Mouse (Mus musculus): ENCODE data around the gene Mien1. TPM values are rescaled to one million over a fixed set of nuclear protein-coding genes. Genes with fewer than 3 reads are reported as not detected.
A peak's percentile ranks its signal among the peaks of the same experiment; 100 is the strongest.

Mien1 gene
- polyA plus RNA-seq, 1 experiment from 2014 or later: 87.5 TPM

DNA sequence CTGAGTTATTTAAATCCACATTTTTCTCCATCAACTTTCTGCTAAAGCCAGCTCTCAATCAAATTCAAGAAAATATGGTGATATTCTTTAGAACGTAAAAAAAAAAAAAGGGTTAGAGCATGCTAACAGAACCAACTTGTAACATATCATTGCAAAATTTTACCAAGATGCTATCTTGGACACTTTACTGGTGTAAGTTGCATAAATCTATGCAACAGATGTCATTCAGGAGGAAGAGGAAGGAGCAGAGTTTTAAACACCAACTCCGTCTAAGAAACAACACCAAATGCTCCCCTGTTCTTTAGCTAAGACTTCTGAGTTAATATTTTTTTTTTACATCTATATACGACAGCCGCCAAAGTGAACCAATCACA is 37.6 kb upstream of the Mien1 start:
- no peak for ATAC-seq (ENCODE audit: low read depth)

DNA sequence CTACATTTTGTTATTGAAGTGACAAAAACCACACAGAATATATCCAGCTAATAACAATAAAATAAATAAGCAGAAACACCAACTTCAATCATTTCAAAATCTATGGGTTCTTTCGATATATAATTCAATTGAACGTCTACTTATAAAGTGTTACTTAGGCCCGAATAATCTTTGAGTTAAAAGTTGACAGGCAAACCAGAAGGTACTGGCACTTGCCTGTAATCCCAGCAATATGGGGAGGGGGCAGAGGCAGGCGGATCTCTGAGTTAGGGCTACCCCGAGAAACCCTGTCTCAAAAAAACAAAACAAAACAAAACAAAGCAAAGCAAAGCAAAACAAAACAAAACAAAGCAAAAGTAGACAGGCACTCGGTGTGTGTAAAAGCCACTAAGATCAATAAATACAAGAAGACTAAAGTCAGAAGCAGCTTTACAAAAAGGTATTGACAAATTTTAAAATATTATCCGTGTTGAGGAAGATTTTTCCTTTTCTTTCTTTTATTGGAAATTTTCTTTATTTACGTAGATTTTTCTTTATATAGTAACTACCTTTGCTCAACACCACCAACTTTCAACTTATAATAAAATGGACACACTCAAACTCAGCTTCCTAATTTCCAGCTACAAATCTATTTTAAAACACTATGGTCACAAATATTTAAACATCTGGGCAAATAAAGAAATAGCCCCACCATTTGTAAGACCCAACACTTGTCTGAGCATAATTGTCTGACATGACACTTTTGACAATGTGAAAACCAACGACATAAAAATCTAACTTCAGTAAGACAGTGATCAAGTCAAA is 37.0 kb upstream of the Mien1 start:
- no peaks in the 10 kb centered on the region for H3K36me3 ChIP-seq (ENCODE audit: control insufficient read depth, insufficient read depth, low read length)
- no peak overlapping the region for H3K27ac ChIP-seq (ENCODE audit: low read length)
- no peak for ATAC-seq (ENCODE audit: low read depth)
- H3K4me1 ChIP-seq (replicated peaks; ENCODE audit: control insufficient read depth, insufficient read depth, low read length): no peaks in the 10 kb centered on the region
- no peaks in the 10 kb centered on the region for H3K9me3 ChIP-seq (ENCODE audit: control insufficient read depth, low read length)
- H3K4me2 ChIP-seq (ENCODE audit: low read depth, low read length): no peak overlapping the region
- H3K9ac ChIP-seq (ENCODE audit: low read length): no peak overlapping the region
- 82% methylated on average over 9 of the region's 9 CpGs for WGBS
- no peak overlapping the region for H3K4me3 ChIP-seq (ENCODE audit: low read length)
- H3K27me3 ChIP-seq (ENCODE audit: control insufficient read depth, insufficient read depth, low read depth, low read length): no peaks in the 10 kb centered on the region

More for the DNA sequence above, 37.6 kb upstream of the Mien1 start:
- Histone ChIP-seq H3K4me3 (ENCODE audit: low read length) (no peak overlapping the region), H3K9me3 (ENCODE audit: control insufficient read depth, low read length) (no peaks in the 10 kb centered on the region), H3K27ac (ENCODE audit: low read length) (no peak overlapping the region), H3K4me2 (ENCODE audit: low read depth, low read length) (no peak overlapping the region), H3K4me1 (replicated peaks; ENCODE audit: control insufficient read depth, insufficient read depth, low read length) (no peaks in the 10 kb centered on the region), H3K27me3 (ENCODE audit: control insufficient read depth, insufficient read depth, low read depth, low read length) (no peaks in the 10 kb centered on the region), H3K9ac (ENCODE audit: low read length) (no peak overlapping the region), H3K36me3 (ENCODE audit: control insufficient read depth, insufficient read depth, low read length) (no peaks in the 10 kb centered on the region)
- 67% methylated on average over 4 of the region's 4 CpGs for WGBS

DNA sequence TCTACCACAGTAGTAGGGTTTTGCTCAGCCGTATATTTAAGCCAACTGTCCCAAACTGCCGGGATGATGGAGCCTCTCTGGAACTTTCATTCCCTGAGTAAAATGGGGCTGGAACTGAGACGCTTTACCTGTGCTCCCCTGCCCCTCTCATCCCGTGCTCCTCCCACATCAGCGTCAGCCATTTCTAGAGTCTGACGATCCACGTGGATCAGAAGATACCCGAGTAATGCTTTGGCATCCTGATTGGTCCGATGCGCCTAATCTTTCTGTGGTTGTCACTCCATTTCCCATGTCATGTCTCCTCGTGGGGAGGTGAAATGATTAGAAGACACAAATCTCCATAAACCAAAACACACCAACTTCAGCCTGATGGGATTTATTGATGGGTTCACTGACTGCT is 36.2 kb upstream of the Mien1 start:
- Histone ChIP-seq H3K4me2 (ENCODE audit: low read depth, low read length) (no peak overlapping the region), H3K9ac (ENCODE audit: low read length) (no peak overlapping the region), H3K4me1 (replicated peaks; ENCODE audit: control insufficient read depth, insufficient read depth, low read length) (no peaks in the 10 kb centered on the region), H3K27ac (ENCODE audit: low read length) (no peak overlapping the region), H3K27me3 (ENCODE audit: control insufficient read depth, insufficient read depth, low read depth, low read length) (no peaks in the 10 kb centered on the region), H3K36me3 (ENCODE audit: control insufficient read depth, insufficient read depth, low read length) (no peaks in the 10 kb centered on the region), H3K4me3 (ENCODE audit: low read length) (no peak overlapping the region), H3K9me3 (ENCODE audit: control insufficient read depth, low read length) (no peaks in the 10 kb centered on the region)
- 76% methylated on average over 11 of the region's 11 CpGs for WGBS
- ATAC-seq (ENCODE audit: low read depth): no peak

DNA sequence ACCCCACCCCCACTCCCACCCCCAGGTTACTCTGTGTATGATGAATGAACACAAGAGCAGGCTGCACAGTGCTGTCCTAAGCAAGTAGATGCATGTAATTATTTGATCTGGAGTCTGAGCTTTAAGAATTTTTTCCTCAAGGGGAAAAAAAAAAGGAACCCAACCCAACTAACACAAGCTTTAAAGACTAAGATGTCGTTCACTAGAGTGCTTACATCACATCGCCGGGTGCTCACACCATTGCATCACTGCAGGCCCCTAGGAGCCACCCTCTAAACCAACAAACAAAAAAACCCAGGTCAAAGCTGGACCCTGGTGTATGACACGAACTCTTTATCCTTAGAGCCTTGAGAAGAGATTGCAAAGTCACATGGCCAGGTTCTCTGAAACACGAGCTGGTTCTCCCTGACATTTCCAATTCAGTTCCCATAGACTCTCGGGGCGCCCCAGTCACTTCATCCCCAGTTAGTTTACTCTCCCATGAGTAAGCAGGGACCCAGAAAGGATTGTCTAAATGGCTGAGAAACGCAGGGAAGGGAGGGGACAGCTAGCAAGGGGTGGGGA is 35.2 kb upstream of the Mien1 start:
- ATAC-seq (ENCODE audit: low read depth): no peak
- no peaks in the 10 kb centered on the region for H3K36me3 ChIP-seq (ENCODE audit: control insufficient read depth, insufficient read depth, low read length)
- H3K4me2 ChIP-seq (ENCODE audit: low read depth, low read length): no peak overlapping the region
- no peak overlapping the region for H3K4me3 ChIP-seq (ENCODE audit: low read length)
- H3K9ac ChIP-seq (ENCODE audit: low read length): no peak overlapping the region
- H3K27ac ChIP-seq (ENCODE audit: low read length): no peak overlapping the region
- H3K4me1 ChIP-seq (replicated peaks; ENCODE audit: control insufficient read depth, insufficient read depth, low read length): no peaks in the 10 kb centered on the region
- no peaks in the 10 kb centered on the region for H3K9me3 ChIP-seq (ENCODE audit: control insufficient read depth, low read length)
- 43% methylated on average over 8 of the region's 8 CpGs for WGBS
- no peaks in the 10 kb centered on the region for H3K27me3 ChIP-seq (ENCODE audit: control insufficient read depth, insufficient read depth, low read depth, low read length)

DNA sequence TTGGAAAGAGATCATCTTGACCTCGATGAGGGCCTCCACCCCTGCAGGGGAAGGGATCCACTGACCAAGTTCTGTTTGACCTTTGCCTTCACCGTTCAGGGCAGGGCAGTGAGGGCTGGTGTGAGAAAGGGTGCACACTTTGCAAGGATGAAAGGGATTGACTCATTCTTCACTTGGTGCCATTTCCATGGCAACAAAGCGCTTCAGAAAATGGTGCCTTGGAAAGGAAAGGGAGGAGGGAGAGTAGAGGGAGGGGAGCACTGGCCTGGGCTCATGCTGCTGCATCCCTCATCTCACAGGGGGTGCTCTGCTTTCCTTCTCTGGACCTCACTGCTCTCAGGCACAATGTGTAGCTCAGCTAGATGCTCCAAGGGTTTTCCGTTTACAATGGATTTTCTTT is 33.9 kb upstream of the Mien1 start:
- no peak overlapping the region for H3K4me3 ChIP-seq (ENCODE audit: low read length)
- ATAC-seq (ENCODE audit: low read depth): no peak
- 47% methylated on average over 4 of the region's 4 CpGs for WGBS
- no peaks in the 10 kb centered on the region for H3K36me3 ChIP-seq (ENCODE audit: control insufficient read depth, insufficient read depth, low read length)
- no peak overlapping the region for H3K27ac ChIP-seq (ENCODE audit: low read length)
- no peak overlapping the region for H3K4me2 ChIP-seq (ENCODE audit: low read depth, low read length)
- no peaks in the 10 kb centered on the region for H3K4me1 ChIP-seq (replicated peaks; ENCODE audit: control insufficient read depth, insufficient read depth, low read length)
- H3K27me3 ChIP-seq (ENCODE audit: control insufficient read depth, insufficient read depth, low read depth, low read length): no peaks in the 10 kb centered on the region
- no peaks in the 10 kb centered on the region for H3K9me3 ChIP-seq (ENCODE audit: control insufficient read depth, low read length)
- H3K9ac ChIP-seq (ENCODE audit: low read length): no peak overlapping the region

DNA sequence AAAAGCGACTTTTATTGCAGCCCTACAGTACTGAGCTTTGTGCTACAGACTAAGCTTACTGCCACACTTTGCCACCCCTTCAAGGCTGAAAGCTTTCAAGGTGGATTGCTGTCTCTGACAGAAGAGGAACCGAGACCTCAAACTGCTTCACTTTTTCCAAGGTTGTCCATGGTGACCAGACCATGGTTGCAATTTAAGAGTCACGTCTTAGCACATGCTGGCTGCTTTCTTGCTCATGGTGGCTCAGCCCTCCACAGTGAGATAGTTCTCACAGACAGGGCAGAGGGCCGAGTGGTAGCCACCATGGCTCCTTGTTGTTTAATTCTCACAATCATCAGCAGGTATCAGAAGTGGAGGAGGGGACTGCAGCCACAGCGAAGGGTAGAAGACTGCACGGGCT is 32.0 kb upstream of the Mien1 start:
- 63% methylated on average over 6 of the region's 6 CpGs for WGBS
- Histone ChIP-seq H3K9ac (ENCODE audit: low read length) (no peak overlapping the region), H3K36me3 (ENCODE audit: control insufficient read depth, insufficient read depth, low read length) (no peaks in the 10 kb centered on the region), H3K4me3 (ENCODE audit: low read length) (no peak overlapping the region), H3K4me2 (ENCODE audit: low read depth, low read length) (no peak overlapping the region), H3K4me1 (replicated peaks; ENCODE audit: control insufficient read depth, insufficient read depth, low read length) (no peaks in the 10 kb centered on the region), H3K27ac (ENCODE audit: low read length) (no peak overlapping the region), H3K9me3 (ENCODE audit: control insufficient read depth, low read length) (no peaks in the 10 kb centered on the region), H3K27me3 (ENCODE audit: control insufficient read depth, insufficient read depth, low read depth, low read length) (no peaks in the 10 kb centered on the region)
- ATAC-seq (ENCODE audit: low read depth): no peak

DNA sequence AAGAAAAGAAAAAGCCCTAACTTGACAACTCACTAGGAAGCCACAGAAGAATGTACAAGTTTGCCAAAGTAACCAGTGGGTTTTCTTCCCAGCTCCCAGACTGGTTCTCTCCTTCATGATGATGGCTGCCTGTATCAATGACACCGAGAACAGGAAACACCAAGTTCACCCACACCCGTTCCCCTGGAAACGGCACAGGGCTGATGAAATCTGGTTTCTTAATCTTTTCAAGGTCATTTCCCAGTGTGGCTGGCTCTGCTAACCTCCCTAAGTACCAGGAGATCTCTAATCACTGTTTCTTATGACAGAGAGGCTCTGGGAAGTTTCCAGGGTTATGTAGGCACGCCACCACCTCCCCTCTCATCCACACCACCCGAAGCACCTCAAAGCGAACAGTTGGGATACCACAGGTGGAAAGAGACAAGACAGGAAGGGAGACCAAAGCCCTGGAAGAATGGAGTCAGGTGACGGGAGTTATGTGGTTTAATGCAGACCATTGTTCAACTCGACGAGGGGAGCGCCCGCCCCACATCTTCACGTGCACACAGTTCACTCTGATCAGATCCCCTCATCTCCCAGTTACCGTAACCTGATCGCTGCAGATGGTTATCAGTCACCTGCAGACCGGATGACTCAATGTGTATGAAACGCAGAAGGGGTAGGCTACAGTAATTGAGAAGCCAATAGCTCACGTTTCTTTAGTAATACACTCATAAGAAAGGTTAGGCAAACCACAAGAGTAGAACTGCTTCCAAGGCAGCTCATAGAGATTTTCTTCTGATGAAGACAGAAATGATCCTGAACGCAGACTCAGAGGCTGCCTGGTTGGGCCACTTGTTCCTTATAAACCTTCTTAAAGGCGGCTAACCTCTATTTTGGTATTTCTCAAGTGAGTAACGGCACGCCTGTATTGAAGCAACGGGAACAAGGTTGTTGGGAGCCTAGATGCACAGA is 31.2 kb upstream of the Mien1 start:
- no peak overlapping the region for H3K9ac ChIP-seq (ENCODE audit: low read length)
- 46% methylated on average over 22 of the region's 22 CpGs for WGBS

DNA sequence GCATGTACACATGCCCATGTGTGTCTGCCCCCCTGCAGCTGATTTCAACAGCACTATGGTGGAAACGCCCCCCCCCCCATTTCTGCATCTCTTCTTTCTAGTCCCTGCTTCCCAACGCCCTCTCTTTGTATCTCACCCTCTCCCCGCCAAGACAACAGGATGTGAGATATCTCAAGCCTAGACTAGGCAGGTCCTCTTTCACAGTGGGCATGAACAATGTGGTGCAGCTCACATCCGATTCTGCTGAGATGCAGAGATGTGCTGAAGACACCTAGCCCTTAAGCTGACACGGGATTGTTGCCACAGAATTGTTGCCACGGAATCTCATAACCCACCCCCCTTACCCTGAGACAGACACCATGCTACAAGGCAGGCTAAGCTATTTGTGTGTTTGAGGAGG is 25.7 kb upstream of the Mien1 start:
- Histone ChIP-seq H3K36me3 (ENCODE audit: control insufficient read depth, insufficient read depth, low read length) (no peaks in the 10 kb centered on the region), H3K4me2 (ENCODE audit: low read depth, low read length) (no peak overlapping the region), H3K4me3 (ENCODE audit: low read length) (no peak overlapping the region), H3K27me3 (ENCODE audit: control insufficient read depth, insufficient read depth, low read depth, low read length) (peaks cover 7% of the 10 kb centered on the region), H3K9me3 (ENCODE audit: control insufficient read depth, low read length) (no peaks in the 10 kb centered on the region), H3K4me1 (replicated peaks; ENCODE audit: control insufficient read depth, insufficient read depth, low read length) (no peaks in the 10 kb centered on the region), H3K27ac (ENCODE audit: low read length) (no peak overlapping the region), H3K9ac (ENCODE audit: low read length) (no peak overlapping the region)
- WGBS: 76% methylated on average over 6 of the region's 6 CpGs
- no peak for ATAC-seq (ENCODE audit: low read depth)

More for the DNA sequence above, 31.2 kb upstream of the Mien1 start:
- H3K36me3 ChIP-seq (ENCODE audit: control insufficient read depth, insufficient read depth, low read length): no peaks in the 10 kb centered on the region
- H3K27ac ChIP-seq (ENCODE audit: low read length): no peak overlapping the region
- H3K4me2 ChIP-seq (ENCODE audit: low read depth, low read length): no peak overlapping the region
- H3K4me1 ChIP-seq (replicated peaks; ENCODE audit: control insufficient read depth, insufficient read depth, low read length): no peaks in the 10 kb centered on the region
- no peaks in the 10 kb centered on the region for H3K27me3 ChIP-seq (ENCODE audit: control insufficient read depth, insufficient read depth, low read depth, low read length)
- H3K4me3 ChIP-seq (ENCODE audit: low read length): no peak overlapping the region
- 0 out of 2 replicates have a peak, but pooled peaks have one; percentile 12 for ATAC-seq (ENCODE audit: low read depth)
- no peaks in the 10 kb centered on the region for H3K9me3 ChIP-seq (ENCODE audit: control insufficient read depth, low read length)

DNA sequence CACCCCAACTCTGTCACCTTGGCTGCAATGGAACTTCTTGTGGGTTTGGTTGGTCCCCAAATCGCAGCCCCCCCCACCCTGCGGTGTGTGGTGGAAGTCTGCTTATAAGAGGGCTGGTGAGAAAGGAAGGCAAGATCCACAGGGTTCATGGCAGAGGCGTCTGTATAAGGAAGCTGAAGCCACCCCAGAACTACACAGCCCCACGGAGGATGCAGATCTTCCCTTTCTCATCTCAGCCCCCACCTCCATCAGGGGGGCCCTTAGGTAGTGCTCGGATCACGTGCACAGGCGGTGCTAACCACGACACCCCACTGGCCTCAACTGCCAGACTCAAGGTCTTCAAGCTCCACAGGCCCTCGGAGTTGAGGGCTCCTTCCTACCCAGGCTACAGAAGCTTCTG is 25.1 kb upstream of the Mien1 start:
- ATAC-seq (ENCODE audit: low read depth): no peak
- no peak overlapping the region for H3K4me3 ChIP-seq (ENCODE audit: low read length)
- H3K27ac ChIP-seq (ENCODE audit: low read length): no peak overlapping the region
- peaks cover 13% of the 10 kb centered on the region for H3K27me3 ChIP-seq (ENCODE audit: control insufficient read depth, insufficient read depth, low read depth, low read length)
- no peak overlapping the region for H3K9ac ChIP-seq (ENCODE audit: low read length)
- no peaks in the 10 kb centered on the region for H3K36me3 ChIP-seq (ENCODE audit: control insufficient read depth, insufficient read depth, low read length)
- H3K4me1 ChIP-seq (replicated peaks; ENCODE audit: control insufficient read depth, insufficient read depth, low read length): no peaks in the 10 kb centered on the region
- 84% methylated on average over 9 of the region's 9 CpGs for WGBS
- H3K9me3 ChIP-seq (ENCODE audit: control insufficient read depth, low read length): no peaks in the 10 kb centered on the region
- H3K4me2 ChIP-seq (ENCODE audit: low read depth, low read length): no peak overlapping the region

All from lung, embryonic 16.5 days (tissue).